Mouse (Mus musculus): ENCODE measurements around the gene Haspin. TPM values are rescaled to one million over a fixed set of nuclear protein-coding genes. Genes with fewer than 3 reads are reported as not detected.

Gene Haspin
- polyA plus RNA-seq (2015; fragmentation: Nextera tagmentation; extraction: Ambion mirVana) = 2.3 and 3.7 TPM in 2 replicates

GRCm38 (mm10) chr11:73137591-73138501, at the start of gene Haspin:
Gene Haspin (minus strand): TSS chr11:73138294.

GRCm38 (mm10) chr11:73176608-73177508, 38.8 kb upstream of the Haspin start, which contains the start of the genes Emc6 and Tax1bp3:
Gene Emc6 (minus strand): TSS chr11:73177037.
Gene Tax1bp3 (plus strand): TSS chr11:73177083.

GRCm38 (mm10) chr11:73159957-73160810, 22.1 kb upstream of the Haspin start, which contains the start of gene P2rx5:
Gene P2rx5 (plus strand): TSS chr11:73160421.

GRCm38 (mm10) chr11:73090283-73090682, 47.8 kb downstream of the Haspin start, which contains the start of gene Itgae:
Gene Itgae (plus strand): TSS chr11:73090583.

Other genes starting within 250 kb of the Haspin start
- gene Atp2a3, start 177.1 kb downstream of the Haspin start, polyA plus RNA-seq (2015; fragmentation: Nextera tagmentation; extraction: Ambion mirVana) = 7.0 and 7.7 TPM in 2 replicates
- 446 and 462 TPM in 2 replicates for gene P2rx1, start 139.2 kb downstream of the Haspin start, polyA plus RNA-seq (2015; fragmentation: Nextera tagmentation; extraction: Ambion mirVana)
- 9.4 TPM in 2 replicates for gene Camkk1, start 119.3 kb downstream of the Haspin start, polyA plus RNA-seq (2015; fragmentation: Nextera tagmentation; extraction: Ambion mirVana)
- gene Ncbp3, start 90.5 kb downstream of the Haspin start, polyA plus RNA-seq (2015; fragmentation: Nextera tagmentation; extraction: Ambion mirVana) = 4.7 and 6.2 TPM in 2 replicates
- 0.05 and 0.11 TPM in 2 replicates for gene Itgae, start 47.7 kb downstream of the Haspin start, polyA plus RNA-seq (2015; fragmentation: Nextera tagmentation; extraction: Ambion mirVana)
- 0.54 and 0.60 TPM in 2 replicates for gene P2rx5, start 22.1 kb upstream of the Haspin start, polyA plus RNA-seq (2015; fragmentation: Nextera tagmentation; extraction: Ambion mirVana)
- 102 and 107 TPM in 2 replicates for gene Emc6, start 38.7 kb upstream of the Haspin start, polyA plus RNA-seq (2015; fragmentation: Nextera tagmentation; extraction: Ambion mirVana)
- gene Tax1bp3, start 38.8 kb upstream of the Haspin start, polyA plus RNA-seq (2015; fragmentation: Nextera tagmentation; extraction: Ambion mirVana) = 182 and 189 TPM in 2 replicates
- 20.1 and 20.7 TPM in 2 replicates for gene Ctns, start 60.7 kb upstream of the Haspin start, polyA plus RNA-seq (2015; fragmentation: Nextera tagmentation; extraction: Ambion mirVana)
- 3.7 and 4.0 TPM in 2 replicates for gene Shpk, start 61.2 kb upstream of the Haspin start, polyA plus RNA-seq (2015; fragmentation: Nextera tagmentation; extraction: Ambion mirVana)
- not detected in 2 replicates for gene Trpv1, start 96.0 kb upstream of the Haspin start, polyA plus RNA-seq (2015; fragmentation: Nextera tagmentation; extraction: Ambion mirVana)
- 0.05 TPM in 2 replicates for gene Trpv3, start 129.1 kb upstream of the Haspin start, polyA plus RNA-seq (2015; fragmentation: Nextera tagmentation; extraction: Ambion mirVana)
- 3.1 TPM in 2 replicates for gene Aspa, start 191.3 kb upstream of the Haspin start, polyA plus RNA-seq (2015; fragmentation: Nextera tagmentation; extraction: Ambion mirVana)
- gene Gm49340, start 191.4 kb upstream of the Haspin start, polyA plus RNA-seq (2015; fragmentation: Nextera tagmentation; extraction: Ambion mirVana) = not detected in 2 replicates
- 0.10 TPM in 1 of 2 replicates, not detected in the other for gene Spata22, start 191.4 kb upstream of the Haspin start, polyA plus RNA-seq (2015; fragmentation: Nextera tagmentation; extraction: Ambion mirVana)
- not detected in 2 replicates for gene Olfr20, start 212.5 kb upstream of the Haspin start, polyA plus RNA-seq (2015; fragmentation: Nextera tagmentation; extraction: Ambion mirVana)
- gene Olfr376, start 233.0 kb upstream of the Haspin start, polyA plus RNA-seq (2015; fragmentation: Nextera tagmentation; extraction: Ambion mirVana) = not detected in 2 replicates

Measured in urinary bladder, postnatal 0 days (tissue).